Mouse (Mus musculus): ENCODE measurements at regions not wholly inside any gene's neighbourhood (a gene's known extent, or its start where the extent isn't known, plus 50 kb on each side); places are given as distances from the start of the nearest gene placed in this dataset.

GRCm38 (mm10) chr4:88939397-88939796, 59.4 kb upstream of the Ifne start:
- no peak for DNase-seq

GRCm38 (mm10) chr4:88938712-88939032, 58.7 kb upstream of the Ifne start:
- DNase-seq, result no peak

GRCm38 (mm10) chr4:88937866-88938711, 58.1 kb upstream of the Ifne start:
- DNase-seq, result peak; percentile 49 to 58

- DNase-seq, result no peak
Measured at GRCm38 (mm10) chr4:88936976-88937375, 57.0 kb upstream of the Ifne start.

- no peak for DNase-seq
Measured at GRCm38 (mm10) chr4:88935901-88936300, 55.9 kb upstream of the Ifne start.

- DNase-seq, result no peak
Measured at GRCm38 (mm10) chr4:88935316-88935715, 55.3 kb upstream of the Ifne start.

GRCm38 (mm10) chr4:88934266-88935025, 54.4 kb upstream of the Ifne start:
- DNase-seq, result no peak

- DNase-seq, result no peak
Measured at GRCm38 (mm10) chr4:88931217-88931616, 51.2 kb upstream of the Ifne start.
